Mouse (Mus musculus) testis, adult 2 months (tissue): ENCODE results near the gene Sdccag8.

Experiments used
- CTCF ChIP-seq: fragments of 200-500 bp; IDR thresholded peaks from 2 replicates; pipeline ENCODE4 v1.5.1; 2012; ENCODE audit warnings: low read depth, mild to moderate bottlenecking, inconsistent platforms, low read length, moderate library complexity; ENCODE audit not compliant: control insufficient read depth, insufficient read depth, insufficient replicate concordance
- POLR2A ChIP-seq: fragments of 200-500 bp; IDR thresholded peaks from 2 replicates; pipeline ENCODE4 v1.6.1; 2012; ENCODE audit warnings: low read depth, mild to moderate bottlenecking, inconsistent platforms, low read length, moderate library complexity; ENCODE audit not compliant: control insufficient read depth

DNA sequence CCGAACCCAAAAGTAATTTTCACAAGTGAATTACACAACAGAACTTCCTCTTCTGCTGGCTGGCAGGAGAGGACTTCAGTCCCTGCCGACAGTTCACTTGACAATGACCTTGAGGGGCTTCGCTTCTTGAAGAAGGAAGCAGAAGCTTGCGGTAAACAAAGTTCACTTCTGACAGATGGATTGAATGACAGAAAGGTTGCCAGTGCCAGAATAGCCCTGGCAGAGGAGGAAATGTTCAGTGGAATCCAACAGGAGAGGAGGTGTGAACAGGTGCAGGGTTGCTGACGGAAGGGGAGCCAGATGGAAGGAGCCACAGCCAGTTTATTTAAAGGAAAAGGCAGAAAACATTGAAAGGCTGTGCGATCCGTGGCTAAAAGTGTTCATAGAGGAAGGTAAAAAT, 118.9 kb downstream of the Sdccag8 start:
- TF ChIP-seq CTCF (no peak), POLR2A (no peak)
